Mouse (Mus musculus) fibroblast of lung, adult 2 months (primary cell): ENCODE data around the gene Gm20509.
A peak's percentile ranks its signal among the peaks of the same experiment; 100 is the strongest.
"Not testable (repeated sequence)": the region's sequence is repeated elsewhere in the genome, so short reads cannot be mapped to it uniquely, and the experiment has no call there.

Experiments
- DNase-seq: peaks from one replicate; pipeline ENCODE4 v3.0.0-alpha.2; 2011; ENCODE audit warnings: low read depth

Gene Gm20509

DNA sequence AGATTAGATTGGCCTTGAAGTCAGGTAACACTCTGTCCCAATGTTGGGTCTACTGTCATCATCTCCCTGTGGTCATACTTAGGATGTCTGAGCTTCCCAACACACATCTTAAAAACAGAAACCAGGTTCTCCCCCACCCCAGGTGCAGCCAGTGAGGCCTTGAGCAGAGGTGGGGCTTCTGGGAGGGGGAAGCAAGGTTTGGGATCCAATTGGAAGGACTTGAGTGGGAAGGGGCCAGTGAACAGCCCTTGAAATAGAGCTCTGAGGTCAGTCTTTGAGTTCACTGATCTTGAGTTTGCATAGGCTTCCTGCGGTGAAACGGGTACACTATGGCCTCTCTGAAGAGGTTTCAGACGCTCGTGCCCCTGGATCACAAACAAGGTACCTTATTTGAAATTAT lies at the start of gene Gm20509:
Gene Gm20509, plus strand, starts transcription at position 290 of the 400 bp plus-strand sequence.
- no peak for DNase-seq

GRCm38 (mm10) chr9:73055441-73055911 lies 46.8 kb upstream of the Gm20509 start:
- DNase-seq, result no peak

DNA sequence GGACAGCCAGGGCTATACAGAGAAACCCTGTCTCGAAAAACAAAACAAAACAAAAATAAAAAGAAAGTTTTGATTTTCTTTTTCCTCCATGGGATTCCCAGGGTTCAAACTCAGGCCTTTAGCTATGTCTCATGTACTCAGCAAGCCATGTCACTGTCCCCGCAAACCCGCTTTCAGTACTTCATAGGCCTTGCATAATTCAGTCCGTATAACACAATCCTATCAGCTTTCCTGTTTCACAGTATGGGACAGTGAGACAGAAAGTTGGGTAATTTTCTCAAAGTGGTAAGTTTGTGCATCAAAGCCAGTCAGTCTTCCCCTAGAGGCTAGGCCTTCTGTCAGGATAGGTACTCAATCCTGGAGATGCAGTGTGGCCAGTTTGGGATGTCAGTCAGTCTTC lies 43.0 kb upstream of the Gm20509 start:
- DNase-seq, result no peak

- no peak for DNase-seq
Observed at GRCm38 (mm10) chr9:73063621-73064290, 38.5 kb upstream of the Gm20509 start.

DNA sequence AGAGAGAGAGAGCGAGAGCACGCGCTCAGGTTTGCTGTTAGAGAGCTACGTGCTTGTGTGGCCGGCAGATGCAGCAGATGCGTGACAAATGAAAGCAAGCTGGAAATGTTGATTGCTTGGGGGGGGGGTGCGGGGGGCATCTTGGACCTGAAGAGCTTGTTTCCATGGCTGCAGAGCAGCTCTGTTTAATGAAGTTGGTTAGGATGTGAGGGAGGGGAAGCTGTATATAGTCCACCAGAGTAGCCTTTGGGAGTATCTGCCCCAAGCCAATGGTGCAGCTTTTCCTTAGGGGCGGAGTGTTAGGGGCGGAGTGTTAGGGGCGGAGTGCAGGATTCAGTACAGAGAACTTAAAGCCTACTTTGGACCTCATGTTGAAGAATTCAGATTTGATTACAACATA lies 35.2 kb upstream of the Gm20509 start:
- DNase-seq, result no peak

- DNase-seq, result no peak
Observed at GRCm38 (mm10) chr9:73068230-73068679, 34.0 kb upstream of the Gm20509 start.

DNA sequence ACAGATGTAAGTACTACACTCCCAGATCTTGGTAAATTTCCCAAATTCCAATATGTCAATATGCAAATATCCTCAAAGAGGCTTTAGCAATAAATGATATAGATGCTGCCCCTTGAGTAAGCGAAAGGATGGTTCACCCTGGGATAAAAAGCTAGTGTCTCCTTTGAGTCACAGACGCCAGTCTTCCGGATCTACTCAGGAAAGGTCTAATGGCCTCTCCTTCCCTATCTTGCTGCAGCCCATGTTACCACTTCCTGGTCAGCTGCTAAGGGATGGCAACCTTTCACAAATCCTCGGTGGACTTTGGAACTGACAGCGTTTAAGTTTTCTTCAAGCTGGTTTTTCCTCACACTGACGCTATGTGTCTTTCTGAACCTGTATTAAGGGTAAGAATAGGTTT lies 33.6 kb upstream of the Gm20509 start:
- no peak for DNase-seq

- no peak for DNase-seq
Observed at GRCm38 (mm10) chr9:73070971-73071659, 31.2 kb upstream of the Gm20509 start.

DNA sequence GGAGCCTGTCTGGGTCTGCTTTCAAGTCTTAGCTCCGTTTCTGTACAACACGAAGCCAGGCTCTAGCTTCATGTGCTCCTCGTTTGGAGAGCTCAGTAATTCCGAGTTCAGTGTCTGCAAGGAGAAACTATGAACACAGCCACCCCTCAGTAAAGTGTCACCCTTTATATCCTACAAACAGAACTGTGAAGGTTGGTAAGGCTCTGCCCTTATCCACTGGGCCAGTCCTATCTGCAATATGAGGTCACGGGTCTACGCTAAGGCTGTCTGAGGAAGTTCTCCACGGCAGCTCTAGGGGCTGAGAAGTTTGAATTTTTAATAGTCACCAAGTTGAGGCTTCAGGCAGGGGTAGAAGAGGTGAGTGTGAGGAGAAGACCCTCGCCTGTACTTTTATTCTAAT lies 29.8 kb upstream of the Gm20509 start:
- DNase-seq, result no peak

DNA sequence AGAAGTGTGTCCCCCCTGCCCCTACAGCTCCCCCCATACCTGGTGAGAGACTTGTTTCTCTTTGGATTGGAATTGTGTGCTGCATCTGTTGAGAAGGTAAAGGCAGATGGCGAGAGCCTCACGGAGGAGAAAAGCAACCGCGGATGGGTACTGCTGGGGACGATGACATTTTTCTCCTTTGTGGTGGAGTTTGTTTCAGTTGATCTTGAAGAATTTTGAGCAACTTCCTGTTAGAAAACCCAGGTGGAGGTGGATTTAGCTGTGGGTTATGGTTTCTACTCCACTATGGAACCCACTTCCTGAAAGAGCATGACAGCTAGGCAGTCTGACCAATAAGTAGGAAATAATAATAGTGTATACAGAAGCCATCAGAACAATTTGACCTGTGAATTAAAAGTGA lies 29.1 kb upstream of the Gm20509 start:
- DNase-seq, result no peak

DNA sequence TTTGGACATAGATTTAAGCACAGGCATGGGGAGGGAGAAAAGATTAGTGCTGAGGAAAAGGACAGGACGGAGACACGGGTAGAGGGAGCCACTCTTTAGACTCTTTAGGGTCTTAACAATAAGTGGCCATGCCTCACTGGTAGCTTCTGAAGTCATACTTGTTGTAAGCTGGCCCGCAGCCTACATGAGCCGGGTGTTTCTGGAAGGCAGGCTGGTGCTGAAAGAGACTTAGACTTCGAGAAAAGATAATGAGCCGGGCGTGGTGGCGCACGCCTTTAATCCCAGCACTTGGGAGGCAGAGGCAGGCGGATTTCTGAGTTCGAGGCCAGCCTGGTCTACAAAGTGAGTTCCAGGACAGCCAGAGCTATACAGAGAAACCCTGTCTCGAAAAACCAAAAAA lies 22.9 kb upstream of the Gm20509 start:
- not testable (repeated sequence) for DNase-seq

DNA sequence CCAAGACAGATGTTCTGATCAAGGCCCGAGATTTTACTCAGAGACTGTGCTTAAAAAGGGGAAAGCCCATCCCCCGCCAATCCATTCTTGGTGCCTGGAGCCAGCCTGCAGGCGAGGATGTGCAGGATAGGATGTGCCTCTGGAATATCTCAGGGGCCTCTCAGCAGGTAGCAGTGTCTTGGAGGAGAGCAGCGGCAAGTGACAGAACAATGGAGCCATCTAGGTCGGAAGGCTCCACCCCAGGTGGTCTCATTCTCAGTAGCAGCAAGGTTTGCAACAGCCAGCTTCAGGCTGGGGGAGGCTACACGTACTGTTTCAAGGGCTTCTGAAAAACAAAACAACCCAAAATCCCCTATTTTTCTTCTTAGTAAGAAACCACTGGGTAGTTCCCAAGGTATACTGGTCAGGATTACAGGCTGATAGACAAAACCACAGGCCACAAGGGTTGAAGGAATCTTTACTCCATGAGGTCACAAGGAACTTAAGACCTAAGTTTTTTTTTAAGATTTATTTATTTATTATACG lies 22.4 kb upstream of the Gm20509 start:
- no peak for DNase-seq

DNA sequence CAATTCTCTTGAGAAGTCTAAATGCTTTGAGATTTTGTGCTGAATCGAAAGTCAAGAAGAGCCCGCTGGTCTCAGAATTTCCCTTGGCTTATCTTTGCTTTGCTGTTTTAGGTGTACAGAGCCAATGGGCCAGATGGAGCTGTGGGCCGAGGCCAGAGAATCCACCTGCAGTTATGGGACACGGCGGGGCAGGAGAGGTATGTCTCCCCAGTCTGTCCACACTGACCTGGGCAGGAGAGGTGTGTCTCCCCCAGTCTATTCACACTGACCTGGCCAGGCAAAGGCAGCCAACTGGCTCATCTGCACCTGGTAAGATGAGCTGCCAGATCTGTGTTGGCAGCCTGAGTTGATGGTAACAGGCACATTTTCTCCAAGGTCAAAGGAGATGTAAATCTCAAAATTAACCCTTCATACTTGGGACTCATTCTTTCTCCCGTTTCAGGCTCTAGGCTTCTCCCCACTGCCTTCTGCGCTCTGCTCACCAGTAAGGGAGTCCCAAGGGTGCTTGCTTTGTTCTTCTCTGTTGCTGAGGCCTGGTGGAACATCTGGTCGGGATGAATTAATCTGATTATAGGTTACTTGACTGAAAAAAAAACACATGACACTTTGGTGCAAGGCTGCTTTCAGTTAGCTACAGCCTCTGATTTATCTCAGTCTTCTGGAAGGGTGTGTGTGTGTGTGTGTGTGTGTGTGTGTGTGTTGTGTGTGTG lies 19.8 kb upstream of the Gm20509 start:
- DNase-seq, result no peak

DNA sequence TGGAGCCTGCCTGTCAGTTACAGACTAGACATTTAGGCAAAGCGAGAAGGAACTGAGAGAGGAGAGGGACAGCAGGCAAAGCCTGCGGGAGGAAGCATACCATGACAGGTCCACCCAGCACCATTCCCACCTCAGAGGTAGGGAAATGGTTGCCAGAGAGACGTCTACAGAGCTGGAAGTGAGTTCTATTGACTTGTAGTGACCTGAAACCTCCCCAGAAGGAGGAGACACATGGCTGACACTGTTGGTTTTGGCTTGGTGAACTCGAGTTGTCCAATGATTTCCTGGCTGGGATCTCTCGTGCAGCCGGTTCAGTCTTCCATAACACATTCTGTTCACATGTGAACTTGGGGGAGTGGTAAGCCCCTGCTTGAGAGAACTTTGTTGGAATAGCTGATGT lies 18.3 kb upstream of the Gm20509 start:
- DNase-seq, result no peak

DNA sequence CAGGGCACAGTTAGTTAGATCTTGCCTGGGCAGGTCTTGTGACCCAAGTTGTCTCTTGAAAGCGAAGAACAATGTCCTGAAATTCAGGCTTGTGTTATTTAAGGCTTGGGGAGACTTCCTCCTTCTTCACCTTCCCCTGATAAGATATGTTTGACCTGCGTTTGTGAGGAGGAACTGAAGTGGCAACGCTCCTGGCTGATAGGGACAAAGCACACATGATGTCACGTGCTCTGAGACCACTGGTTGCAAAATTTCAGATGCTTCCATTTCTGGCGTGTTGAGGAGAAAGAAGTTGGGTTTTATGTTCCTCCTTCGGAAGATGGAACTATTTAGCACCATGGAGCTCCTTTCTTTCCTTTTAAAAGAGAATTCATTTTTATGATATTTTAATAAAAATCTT lies 16.4 kb upstream of the Gm20509 start:
- no peak for DNase-seq

DNA sequence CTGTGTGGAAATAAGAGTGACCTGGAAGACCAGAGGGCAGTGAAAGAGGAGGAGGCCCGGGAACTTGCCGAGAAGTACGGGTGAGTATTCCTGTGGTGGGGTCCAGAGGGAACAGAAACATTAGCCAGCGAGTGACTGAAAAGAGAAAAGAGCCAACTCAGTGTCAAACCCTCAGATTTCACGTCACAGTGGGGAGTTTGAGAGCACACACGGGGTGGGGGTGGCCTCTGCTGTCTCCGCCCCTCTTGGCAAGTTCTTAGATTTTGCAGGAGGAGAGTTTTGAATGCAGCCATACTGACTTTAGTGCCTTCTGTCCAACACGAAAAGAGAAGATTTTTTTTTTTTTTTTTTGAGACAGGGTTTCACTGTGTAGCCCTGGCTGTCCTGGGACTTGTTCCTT lies 15.1 kb upstream of the Gm20509 start:
- no peak for DNase-seq

- no peak for DNase-seq
Observed at GRCm38 (mm10) chr9:73087581-73087980, 14.7 kb upstream of the Gm20509 start.

DNA sequence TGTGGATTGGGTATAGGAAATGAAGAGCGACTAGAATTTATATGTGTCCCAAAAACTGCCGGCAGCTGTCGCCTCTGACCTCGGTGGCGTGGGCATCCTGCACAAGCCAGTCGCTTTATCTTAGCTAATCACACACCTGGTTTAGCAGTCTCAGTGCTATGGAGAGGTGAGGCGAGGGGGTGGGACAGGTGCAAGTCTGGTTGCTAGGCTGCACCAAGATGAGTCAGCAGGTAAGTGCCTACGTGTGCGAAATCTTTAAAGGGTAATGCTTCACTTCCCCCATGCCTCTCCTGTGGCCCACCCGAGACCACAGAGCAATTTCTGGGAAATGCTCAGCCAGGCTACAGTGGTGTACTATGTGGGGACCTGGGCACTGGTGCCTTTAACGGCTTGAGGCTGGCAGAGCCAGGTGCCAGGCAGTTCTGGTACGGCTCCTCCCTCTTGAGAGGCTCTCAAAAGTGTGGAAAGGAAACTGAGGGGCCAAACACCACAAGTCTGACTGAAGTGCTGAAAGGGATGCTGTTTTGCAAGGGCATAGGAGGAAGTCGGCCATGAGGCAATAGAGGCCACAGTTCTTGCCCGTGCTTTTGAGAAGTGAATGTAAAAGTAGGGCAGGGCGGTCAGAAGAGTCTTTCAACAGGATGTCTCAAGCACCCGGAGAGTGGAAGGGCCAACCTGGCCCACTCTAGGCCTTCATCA lies 12.9 kb upstream of the Gm20509 start:
- no peak for DNase-seq

DNA sequence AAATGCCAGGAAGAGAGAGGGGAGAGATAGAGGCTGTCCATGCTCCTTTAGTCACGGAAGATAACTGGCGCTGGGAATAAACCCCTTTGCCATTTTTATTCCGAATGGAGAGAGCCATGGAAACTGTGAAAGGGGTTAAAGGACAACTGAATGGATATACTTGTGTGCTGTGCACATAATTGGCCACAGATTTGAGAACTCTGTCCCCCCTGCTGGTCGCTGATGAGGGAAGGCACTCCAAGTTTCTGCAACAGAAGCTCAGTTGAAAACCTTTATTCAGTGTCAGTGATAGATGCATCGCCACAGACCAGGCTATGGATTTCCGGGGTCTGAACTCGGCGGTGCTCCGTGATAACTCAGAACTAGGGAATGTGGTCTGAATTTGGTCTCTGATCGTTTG lies 12.1 kb upstream of the Gm20509 start:
- no peak for DNase-seq

- peak; percentile 27 for DNase-seq
Observed at GRCm38 (mm10) chr9:73091747-73092146, 10.5 kb upstream of the Gm20509 start.

- DNase-seq, result no peak
Observed at GRCm38 (mm10) chr9:73094580-73094979, 7.7 kb upstream of the Gm20509 start.

DNA sequence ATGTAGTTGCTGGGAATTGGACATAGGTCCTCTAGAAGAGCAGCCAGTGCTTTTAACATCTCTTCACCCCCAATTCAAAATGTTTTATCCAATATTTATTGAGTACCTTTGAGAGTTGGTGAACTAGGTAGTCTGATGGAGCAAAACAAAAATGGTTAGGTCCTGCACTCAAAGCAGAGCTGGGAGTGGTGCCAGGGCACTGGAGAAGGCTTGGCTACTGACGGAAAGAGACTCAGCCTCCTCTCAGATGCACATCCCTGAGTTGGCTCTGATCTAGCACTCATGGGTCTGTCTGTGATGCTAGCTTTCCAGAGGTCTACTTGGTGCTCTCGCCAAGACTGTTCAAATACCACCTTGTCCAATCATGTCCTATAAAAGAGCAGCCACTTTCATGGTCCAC lies 4.4 kb upstream of the Gm20509 start:
- no peak for DNase-seq
